Mouse (Mus musculus) cerebellum, postnatal 25 days (tissue): ENCODE measurements at regions not wholly inside any gene's neighbourhood (a gene's known extent, or its start where the extent isn't known, plus 50 kb on each side); places are given as distances from the start of the nearest gene placed in this dataset.
"Not testable (repeated sequence)": the region's sequence is repeated elsewhere in the genome, so short reads cannot be mapped to it uniquely, and the experiment has no call there.

ENCODE experiments used
- DNase-seq, 2 experiments: peaks; one replicate each; pipeline ENCODE4 v3.0.0; 2021; ENCODE audit warnings: mixed read lengths in 2 of 2

DNA sequence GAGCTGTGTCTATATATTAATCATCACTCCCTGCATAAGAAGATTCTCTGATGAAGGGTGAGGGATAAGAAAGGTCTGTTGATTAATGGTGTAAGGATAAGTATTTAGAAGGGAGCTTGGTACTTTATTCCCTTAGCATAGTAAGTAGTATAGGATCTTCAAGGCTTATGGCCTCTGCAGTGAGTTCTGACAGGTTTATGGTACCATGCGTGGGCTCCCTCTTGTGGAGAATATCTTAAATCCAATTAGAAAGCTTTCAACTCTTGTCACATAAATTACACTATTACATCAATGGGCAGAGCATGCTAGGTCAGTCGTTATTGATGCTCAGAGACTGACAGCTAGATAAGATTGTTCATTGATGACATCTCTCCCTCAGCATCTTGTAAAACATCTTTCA, 112.7 kb upstream of the Grin3a start:
- no peak for DNase-seq

DNA sequence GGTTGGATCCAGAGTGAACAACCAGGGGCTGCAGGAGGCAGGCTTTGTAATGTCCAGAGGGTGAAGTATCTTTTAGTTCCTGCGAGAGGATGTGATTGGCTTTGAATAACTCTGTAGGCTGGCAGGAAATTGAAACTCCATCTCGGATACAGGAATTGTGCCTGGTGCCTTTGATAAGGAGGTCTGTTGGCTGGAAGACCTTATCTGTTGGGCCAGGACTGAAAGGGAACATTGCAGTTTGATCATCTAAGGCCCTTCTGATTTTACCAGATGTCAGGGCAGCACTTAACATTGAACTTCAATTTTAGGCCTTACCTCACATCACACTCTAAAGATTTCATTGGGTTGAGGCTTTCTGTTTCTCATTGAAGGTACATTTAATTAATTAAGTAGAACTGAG, 111.3 kb upstream of the Grin3a start:
- DNase-seq, result no peak

DNA sequence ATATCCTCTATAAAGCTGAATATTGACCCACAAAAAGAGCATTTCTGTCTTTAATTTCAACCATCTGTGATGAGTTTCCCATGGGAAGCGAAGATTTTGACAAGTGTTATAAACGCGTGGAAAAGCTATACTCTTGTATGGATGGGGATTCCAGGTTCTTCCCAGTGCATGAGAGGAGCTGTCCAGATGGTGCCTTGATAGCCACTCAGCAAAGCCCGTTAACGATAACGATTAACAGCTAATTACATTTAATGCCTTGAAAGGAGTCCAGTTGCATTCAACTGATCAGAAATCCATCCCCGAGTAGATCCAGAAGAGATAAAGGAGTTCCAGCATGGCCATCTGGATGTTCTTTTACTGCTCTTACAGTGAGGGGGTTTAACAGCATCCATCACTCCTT, 100.8 kb upstream of the Grin3a start:
- DNase-seq, result no peak

DNA sequence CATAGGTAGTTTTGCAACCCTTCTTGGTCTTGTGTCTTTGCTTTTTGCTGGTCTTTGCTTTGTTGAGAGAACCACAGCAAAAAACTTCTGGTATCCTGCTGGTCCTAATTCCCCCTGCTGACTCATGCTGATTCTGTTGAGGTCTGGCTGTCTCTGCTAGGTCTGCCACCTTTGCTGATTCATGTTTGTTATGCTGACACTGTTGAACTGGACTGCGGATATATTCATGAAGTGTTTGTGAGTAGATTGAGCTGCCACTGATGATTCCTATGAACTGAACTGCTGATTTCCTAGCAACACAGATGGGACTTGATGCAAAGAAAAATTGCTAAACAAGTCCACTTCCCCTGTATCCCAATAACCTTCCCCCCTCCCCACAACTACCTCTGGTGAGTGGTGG, 91.9 kb upstream of the Grin3a start:
- no peak for DNase-seq

DNA sequence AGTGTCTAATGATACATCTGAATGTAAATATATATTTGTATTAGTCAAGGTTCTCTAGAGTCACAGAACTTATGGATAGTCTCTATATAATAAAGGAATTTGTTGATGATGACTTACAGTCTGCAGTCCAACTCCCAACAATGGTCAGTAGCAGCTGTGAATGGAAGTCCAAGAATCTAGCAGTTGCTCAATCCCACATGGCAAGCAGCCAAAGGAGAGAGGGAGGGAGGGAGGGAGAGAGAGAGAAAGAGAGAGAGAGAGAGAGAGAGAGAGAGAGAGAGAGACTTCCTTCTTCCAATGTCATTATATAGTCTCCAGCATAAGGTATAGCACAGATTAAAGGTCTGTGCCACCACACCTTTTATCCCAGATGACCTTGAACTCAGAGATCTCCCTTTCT, 84.1 kb upstream of the Grin3a start:
- DNase-seq, result not testable (repeated sequence)

DNA sequence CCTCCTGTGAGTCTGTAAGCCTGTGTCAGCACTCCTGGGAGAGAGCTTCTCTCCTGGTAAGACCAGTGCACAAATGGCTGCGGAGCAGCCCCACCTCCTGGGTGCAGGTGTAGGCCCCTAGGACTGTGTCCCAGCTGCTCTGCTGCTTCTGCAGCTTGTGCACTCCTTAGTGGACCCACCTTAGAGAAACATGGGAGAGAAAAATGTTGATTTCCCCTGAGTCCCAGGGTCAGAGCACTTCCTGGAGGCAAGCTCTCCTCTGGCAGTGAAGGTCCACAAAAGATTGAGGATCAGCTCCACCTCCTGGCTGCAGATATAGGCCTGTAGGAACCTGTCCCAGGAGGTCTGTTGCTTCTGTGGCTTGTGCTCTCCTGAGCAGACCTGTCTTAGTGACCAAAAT, 81.5 kb upstream of the Grin3a start:
- no peak for DNase-seq

DNA sequence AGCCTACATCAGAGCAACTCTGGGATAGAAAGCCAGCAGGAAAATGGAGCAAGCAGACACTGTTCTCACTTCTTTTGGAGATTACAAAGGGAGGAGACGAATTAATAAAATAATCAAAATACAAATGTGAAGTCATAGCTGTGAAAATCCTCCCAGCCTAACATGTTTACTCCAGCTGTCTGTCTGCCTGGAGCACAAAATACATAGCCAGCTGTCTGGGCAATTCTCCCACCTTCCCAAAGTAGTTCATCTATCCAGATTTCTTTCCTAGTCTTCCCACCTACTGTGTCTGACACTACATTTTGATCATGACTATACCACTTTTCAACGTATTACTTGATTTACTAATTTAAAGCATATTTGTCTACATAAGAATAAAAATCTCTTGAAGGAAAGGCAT, 68.7 kb upstream of the Grin3a start:
- DNase-seq, result no peak

DNA sequence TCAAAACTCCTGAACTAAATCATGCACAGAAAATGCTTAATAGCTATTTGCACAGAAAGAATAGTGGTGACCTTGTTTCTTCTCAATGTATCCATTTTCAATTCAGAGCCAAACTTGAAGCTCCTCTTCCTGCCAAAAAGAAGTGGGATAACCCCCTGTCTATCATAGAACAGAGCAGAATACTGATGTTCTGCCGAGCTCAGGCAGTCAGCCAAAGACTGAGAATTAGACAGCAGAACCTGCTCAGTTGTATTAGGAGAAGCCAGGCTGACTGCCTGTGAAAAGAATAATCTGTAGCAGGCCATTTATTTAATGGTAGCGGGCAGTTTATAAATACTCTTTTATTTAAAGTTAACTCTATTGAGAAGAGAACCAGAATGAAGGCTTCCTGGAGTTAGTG, 68.1 kb upstream of the Grin3a start:
- DNase-seq, result peak; percentile 14 to 51
